Mouse (Mus musculus) right cerebral cortex, adult 18-20 months (tissue): ENCODE data around the gene Hils1.

Experiments
- DNase-seq: peaks from one replicate; pipeline ENCODE4 v3.0.0; 2022; ENCODE audit warnings: mixed read lengths

Hils1 gene

GRCm38 (mm10) chr11:94990102-94990748, 22.8 kb downstream of the Hils1 start:
- DNase-seq: no peak

GRCm38 (mm10) chr11:94990749-94991577, 23.6 kb downstream of the Hils1 start, which contains the start of gene Ppp1r9b:
Gene Ppp1r9b, plus strand, starts transcription at chr11:94991035.
- peak; percentile 94 for DNase-seq

- no peak for DNase-seq
Measured at GRCm38 (mm10) chr11:94991641-94992479, 24.5 kb downstream of the Hils1 start.

GRCm38 (mm10) chr11:94992480-94992753, 25.0 kb downstream of the Hils1 start:
- DNase-seq: no peak

- peak; percentile 70 for DNase-seq
Measured at GRCm38 (mm10) chr11:94992754-94993606, 25.6 kb downstream of the Hils1 start.

- DNase-seq: no peak
Measured at GRCm38 (mm10) chr11:94994208-94994814, 26.9 kb downstream of the Hils1 start.

GRCm38 (mm10) chr11:94994947-94995772, 27.8 kb downstream of the Hils1 start:
- no peak for DNase-seq

- DNase-seq: no peak
Measured at GRCm38 (mm10) chr11:94996101-94996500, 28.7 kb downstream of the Hils1 start.

- DNase-seq: no peak
Measured at GRCm38 (mm10) chr11:94996984-94997383, 29.6 kb downstream of the Hils1 start.

GRCm38 (mm10) chr11:94997596-94997995, 30.2 kb downstream of the Hils1 start:
- DNase-seq: no peak

GRCm38 (mm10) chr11:94998041-94998531, 30.7 kb downstream of the Hils1 start:
- DNase-seq: peak; percentile 80

- no peak for DNase-seq
Measured at GRCm38 (mm10) chr11:95000128-95000527, 32.7 kb downstream of the Hils1 start.

- no peak for DNase-seq
Measured at GRCm38 (mm10) chr11:95000548-95000947, 33.2 kb downstream of the Hils1 start.

- DNase-seq: peak; percentile 66
Measured at GRCm38 (mm10) chr11:95001058-95001457, 33.7 kb downstream of the Hils1 start.

GRCm38 (mm10) chr11:95001584-95002347, 34.4 kb downstream of the Hils1 start:
- DNase-seq: no peak

- DNase-seq: no peak
Measured at GRCm38 (mm10) chr11:95002705-95003104, 35.3 kb downstream of the Hils1 start.

- DNase-seq: no peak
Measured at GRCm38 (mm10) chr11:95004136-95004936, 36.9 kb downstream of the Hils1 start.

- no peak for DNase-seq
Measured at GRCm38 (mm10) chr11:95004937-95005198, 37.5 kb downstream of the Hils1 start.

- DNase-seq: no peak
Measured at GRCm38 (mm10) chr11:95006038-95006437, 38.6 kb downstream of the Hils1 start.
